Mouse (Mus musculus) ovary, postnatal 10 days (tissue): ENCODE data around the gene Med12.
A peak's percentile ranks its signal among the peaks of the same experiment; 100 is the strongest.

Experiments
- DNase-seq: peaks from one replicate; pipeline ENCODE4 v3.0.0; 2022; ENCODE audit warnings: low spot score

Gene Med12

GRCm38 (mm10) chrX:101273875-101274738, at the start of gene Med12:
Gene Med12, plus strand, starts transcription at chrX:101274030.
- peak; percentile 45 for DNase-seq

DNA sequence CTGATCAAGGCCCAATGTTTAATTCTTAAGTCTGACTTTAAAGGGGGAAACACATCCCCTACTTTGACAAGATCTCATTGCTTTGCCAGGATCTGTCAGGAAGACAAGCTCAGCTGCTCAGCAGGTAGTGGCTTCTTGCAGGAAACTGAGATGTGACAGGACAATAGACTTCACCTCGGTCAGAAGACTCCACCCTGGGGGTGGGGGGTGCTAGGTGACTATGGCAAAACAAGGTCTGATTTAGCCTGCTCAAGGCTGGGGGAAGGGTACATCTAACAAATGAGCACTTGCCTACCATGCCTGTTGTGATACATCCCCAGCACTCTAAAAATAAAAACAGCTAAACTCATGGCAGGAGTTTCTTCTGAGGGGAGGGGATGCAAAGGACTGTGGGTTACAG, 28.8 kb upstream of the Med12 start:
- no peak for DNase-seq

GRCm38 (mm10) chrX:101253952-101254729, 19.7 kb upstream of the Med12 start, which contains the start of gene Foxo4:
Gene Foxo4, plus strand, starts transcription at chrX:101254528.
- peak; percentile 35 for DNase-seq

GRCm38 (mm10) chrX:101254740-101255139, 19.1 kb upstream of the Med12 start:
- no peak for DNase-seq

DNA sequence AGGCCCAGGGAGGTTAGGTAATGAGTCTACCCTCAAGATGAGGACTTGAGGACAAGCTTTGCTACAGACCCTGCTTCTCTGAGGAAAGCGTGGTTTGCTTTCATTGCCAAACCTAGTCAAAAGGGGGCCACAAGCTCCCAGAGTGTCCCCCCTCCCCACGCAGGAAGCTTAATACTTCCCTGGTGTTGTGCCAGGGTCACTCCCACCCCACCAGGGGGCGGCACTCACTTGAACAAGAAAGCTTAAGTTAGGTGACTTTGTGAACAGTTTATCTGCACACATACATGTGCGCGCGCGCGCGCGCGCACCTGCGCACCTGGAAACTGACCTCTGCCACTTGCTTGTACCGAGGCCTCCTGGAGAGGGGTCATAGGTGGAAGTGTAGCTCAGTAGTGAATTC, 17.2 kb upstream of the Med12 start:
- no peak for DNase-seq

DNA sequence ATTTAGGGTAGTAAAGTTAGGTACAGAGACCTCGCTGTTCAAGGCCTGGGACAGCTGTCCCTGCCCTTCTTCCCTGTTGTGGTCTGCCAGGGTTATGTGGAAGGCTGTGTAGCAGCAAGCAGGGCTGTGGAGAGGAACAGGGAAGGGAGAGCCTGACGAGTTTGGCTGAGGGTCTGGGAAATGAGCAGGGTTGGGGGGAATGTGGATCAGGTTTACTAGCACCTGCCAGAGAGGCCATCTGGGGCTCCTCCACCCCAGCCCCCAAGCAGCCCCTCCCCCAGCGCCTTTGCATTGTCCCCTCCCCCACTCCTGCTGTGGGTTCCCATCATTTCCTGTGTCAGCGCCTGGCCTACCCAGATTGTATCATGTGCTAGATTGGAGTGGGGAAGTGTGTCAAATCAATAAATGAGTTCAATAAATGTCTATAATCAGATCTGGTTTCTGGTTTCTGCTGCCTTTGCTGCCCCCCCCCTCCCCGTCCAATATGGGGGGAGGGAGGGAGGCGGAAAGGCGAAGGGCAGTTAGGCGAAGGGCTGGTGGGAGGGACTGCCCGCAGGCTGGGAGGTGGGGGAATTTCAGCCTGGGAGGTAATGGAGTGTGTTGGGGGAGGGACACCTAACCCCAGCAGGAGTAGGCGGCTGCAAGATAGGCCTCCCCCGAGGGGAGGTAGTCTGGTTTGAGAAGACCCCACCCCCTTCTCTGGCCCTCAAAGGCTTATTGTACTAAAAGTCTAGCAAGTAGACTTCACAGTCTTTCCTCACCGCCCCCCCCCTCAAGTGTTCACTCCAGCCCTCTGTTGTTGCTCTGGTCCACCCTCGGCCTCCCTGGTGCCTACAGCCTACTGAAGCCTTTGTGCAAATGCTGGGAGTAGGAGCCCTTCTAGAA, 13.1 kb upstream of the Med12 start:
- DNase-seq: no peak

DNA sequence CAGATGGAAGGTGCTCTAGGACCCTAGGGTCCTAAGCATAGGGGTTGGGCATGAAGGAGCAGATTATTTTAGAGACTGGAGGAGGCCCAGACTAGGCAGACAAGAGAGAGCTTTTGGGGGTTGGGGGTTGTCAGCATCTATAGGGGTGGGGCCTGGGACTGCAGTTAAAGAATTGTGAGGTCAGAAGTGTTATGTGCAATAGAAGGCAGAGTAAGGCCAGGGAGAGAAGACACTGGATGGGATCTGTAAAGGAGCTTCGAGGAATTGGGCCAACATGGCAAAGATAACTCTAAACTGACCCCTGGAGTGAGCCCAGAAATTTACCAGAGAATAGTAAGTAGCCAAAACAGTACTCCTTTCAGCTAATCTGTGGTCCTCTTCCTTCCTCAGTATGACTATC, 9.9 kb upstream of the Med12 start, which contains the start of gene Gm614:
Gene Gm614, minus strand, starts transcription at position 101 of the 400 bp plus-strand sequence.
- DNase-seq: no peak

DNA sequence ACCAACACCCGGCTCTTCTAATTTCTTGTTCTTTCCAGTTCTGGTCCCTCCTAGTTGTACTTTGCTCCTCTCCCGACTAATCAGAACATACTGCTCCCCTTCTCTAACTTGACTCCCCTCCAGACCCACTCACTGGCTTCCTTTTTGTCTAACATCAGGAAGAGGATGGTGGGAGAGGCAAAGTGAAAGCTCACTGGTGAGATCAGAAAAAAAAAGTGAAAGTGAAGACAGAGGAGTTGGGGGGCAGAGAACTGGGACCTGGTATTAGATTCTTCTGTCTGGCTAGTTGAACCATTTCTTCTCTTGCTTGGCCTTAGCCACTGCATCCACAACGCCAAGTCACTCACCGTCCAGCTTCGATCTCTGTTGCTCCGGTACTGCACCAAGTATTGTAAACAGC, 7.2 kb upstream of the Med12 start:
- DNase-seq: no peak

DNA sequence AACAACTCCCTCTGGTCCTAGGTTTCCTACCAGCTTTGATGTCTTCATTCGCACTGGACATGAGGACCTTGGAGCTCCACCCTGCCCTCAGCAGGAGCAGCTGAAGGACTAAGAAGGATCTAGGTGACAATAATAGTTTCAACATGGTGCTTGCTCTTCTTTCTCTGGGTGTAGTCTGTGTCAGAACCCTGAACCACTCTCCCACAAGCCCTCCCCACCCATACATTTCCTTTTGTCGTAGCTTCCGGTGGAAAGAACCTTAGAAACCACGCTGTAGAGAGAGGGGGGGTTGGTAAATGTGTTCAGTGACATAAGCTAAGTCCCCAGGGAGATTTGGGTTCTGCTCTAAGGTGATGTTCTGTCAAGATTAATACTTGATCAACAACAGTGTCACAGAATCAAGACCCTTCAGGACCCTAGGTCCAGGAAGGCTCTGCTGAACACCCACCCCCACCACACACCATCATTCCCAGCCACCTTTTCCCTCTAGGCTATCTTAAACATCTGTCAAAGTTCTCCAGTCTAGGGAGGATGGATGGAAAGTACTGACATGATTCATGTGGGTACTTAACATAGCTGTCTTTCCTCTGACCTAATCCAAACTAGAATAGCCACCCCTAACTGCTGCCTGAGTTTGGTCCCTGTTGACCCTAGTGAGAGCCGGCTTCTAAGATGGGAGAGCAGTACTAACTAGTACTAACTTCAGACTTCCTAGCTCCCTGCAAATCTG, 5.6 kb upstream of the Med12 start, which contains the start of gene Il2rg:
Gene Il2rg, minus strand, starts transcription at position 231 of the 730 bp plus-strand sequence.
- no peak for DNase-seq

GRCm38 (mm10) chrX:101268755-101269124, 5.1 kb upstream of the Med12 start, which contains the start of gene Gm20489:
Gene Gm20489, minus strand, starts transcription at chrX:101269023.
- no peak for DNase-seq

DNA sequence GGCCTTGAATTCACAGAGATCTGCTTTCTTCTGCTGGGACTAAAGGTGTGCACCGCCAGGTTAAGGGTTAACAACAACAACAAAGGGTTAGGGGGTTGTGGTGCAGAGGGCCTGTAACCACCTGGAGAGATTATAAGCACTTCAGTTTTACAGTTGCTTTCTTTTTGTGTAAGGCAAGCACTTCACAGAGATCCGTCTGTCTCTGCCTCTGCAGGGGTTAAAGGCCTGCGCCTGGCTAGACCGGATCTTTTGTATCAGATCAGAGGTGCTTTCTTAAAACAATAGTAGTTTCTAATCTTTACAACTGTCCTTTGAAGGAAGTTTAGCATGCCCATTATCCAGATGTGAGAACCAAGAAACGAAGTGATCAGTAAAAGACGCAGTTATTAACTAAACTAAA, 420 bp upstream of the Med12 start:
- no peak for DNase-seq

GRCm38 (mm10) chrX:101282813-101283212, 9.0 kb downstream of the Med12 start:
- DNase-seq: no peak

DNA sequence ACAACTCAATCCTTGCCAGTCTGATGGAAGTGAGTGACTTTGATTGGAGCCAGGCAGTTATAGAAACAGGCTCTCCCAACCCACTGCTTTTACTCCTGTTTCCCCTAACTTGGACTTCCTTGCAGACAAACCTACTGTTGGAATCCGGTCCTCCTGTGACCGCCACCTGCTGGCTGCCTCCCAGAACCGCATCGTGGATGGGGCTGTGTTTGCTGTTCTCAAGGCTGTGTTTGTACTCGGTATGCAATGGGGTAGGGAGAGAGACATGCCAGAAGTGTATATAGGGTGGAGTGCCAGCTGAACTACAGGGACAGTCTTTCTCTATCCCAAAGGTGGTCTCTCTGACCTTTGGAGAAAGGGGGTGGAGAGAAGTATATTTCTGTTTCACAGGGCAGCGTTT, 11.7 kb downstream of the Med12 start:
- DNase-seq: no peak

GRCm38 (mm10) chrX:101285953-101286670, 12.3 kb downstream of the Med12 start:
- no peak for DNase-seq

GRCm38 (mm10) chrX:101287543-101287942, 13.7 kb downstream of the Med12 start:
- DNase-seq: no peak

GRCm38 (mm10) chrX:101288432-101288831, 14.6 kb downstream of the Med12 start:
- no peak for DNase-seq

- DNase-seq: no peak
Measured at GRCm38 (mm10) chrX:101289037-101289436, 15.2 kb downstream of the Med12 start.

GRCm38 (mm10) chrX:101290111-101290510, 16.3 kb downstream of the Med12 start:
- DNase-seq: no peak

DNA sequence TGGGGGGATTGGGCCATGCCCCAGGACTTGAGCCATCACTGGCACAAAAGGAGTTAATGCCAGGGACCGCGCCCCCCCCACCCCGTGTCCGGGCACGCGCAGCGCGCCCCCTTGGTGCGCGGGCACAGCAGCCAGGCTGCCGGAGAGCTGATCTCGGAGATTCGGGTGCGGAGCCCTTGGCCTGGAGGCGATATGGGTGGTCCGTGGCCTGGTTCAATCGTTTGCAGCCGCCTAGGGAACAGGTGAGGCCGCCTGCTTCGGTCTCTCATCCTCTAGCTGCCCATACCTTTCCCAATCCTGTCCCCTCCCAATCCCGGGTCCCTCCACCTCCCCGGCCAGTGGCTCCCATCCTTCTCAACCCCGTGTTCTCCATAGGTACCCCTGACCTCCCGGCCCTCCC, 25.2 kb downstream of the Med12 start, which contains the start of gene Nlgn3:
Gene Nlgn3, plus strand, starts transcription at position 114 of the 400 bp plus-strand sequence.
- no peak for DNase-seq
